Mouse (Mus musculus) megakaryocyte, embryonic 14.5 days (primary cell): ENCODE data around the gene Nln. TPM values are rescaled to one million over a fixed set of nuclear protein-coding genes. Genes with fewer than 3 reads are reported as not detected.

Experiments used
- H3K27me3 ChIP-seq: replicated peaks from 2 replicates; pipeline ENCODE3; 2012; ENCODE audit warnings: inconsistent platforms
- H3K36me3 ChIP-seq: replicated peaks from 2 replicates; pipeline ENCODE3; 2012; ENCODE audit warnings: low read length, inconsistent platforms, mixed read lengths
- H3K4me1 ChIP-seq: 2 replicates; pipeline ENCODE4 v1.6.1; 2012; ENCODE audit warnings: inconsistent platforms
- H3K4me3 ChIP-seq: replicated peaks from 2 replicates; pipeline ENCODE3; 2012; ENCODE audit warnings: moderate library complexity, mild to moderate bottlenecking, inconsistent platforms
- H3K9me3 ChIP-seq: 2 replicates; pipeline ENCODE4 v1.6.1; 2012; ENCODE audit warnings: inconsistent platforms
- FLI1 ChIP-seq: IDR thresholded peaks from 2 replicates; pipeline ENCODE4 v1.6.1; 2012; ENCODE audit warnings: low read length, inconsistent platforms, mixed read lengths
- GATA1 ChIP-seq: IDR thresholded peaks from 3 replicates; pipeline ENCODE4 v1.6.1; 2012; ENCODE audit warnings: mixed read lengths, low read length, inconsistent platforms, borderline replicate concordance
- polyA plus RNA-seq: library from polyadenylated mRNA; stranded (reverse); fragments of >175 nt; gene quantifications from 2 replicates; pipeline ENCODE4 v1.2.3, GENCODE M21; 2012; ENCODE audit warnings: low replicate concordance; ENCODE audit not compliant: insufficient read depth

Gene Nln
- polyA plus RNA-seq, 1 experiment: 11.1 TPM

DNA sequence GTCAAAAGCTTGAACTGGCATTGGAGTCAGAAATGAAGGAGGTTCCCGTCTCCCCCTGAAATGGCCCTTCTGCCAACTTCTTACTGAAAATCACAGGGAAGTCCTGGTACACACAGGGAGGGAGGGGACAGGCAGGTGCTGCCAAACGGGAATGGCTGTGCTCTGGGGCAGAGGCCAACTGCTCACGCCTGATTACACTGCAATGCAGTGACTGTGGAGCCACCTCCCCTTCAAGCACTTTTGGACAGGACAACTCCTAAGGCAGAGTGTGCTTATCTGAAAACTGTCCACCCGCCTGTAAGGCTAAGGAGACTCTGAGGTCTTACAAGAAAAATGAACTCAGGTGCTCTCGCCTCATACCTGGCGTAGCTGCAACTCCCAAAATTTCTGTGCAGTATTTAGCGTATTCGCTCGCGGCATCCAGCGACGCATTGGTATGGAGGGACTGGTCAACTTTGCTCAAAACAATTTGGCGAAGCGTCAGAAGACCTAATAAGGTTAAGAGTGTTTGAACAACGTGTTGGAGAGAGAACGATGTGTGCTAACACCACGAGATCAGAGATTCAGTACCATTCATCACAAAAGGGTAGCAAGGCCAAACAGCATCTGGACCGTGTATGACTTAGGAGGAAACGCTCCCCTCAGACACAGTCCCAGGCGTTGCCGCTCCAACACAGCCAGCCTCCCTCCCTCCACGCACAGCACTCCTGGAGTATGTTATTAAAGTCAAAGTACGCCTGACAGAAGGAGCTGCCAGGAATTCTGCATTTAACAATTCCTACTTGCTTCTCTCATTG, 72.7 kb downstream of the Nln start:
- no peak for TF ChIP-seq FLI1
- no peak for TF ChIP-seq GATA1
- peak overlapping the region; percentile 25 for H3K4me3 ChIP-seq
- H3K9me3 ChIP-seq: no peaks in the 10 kb centered on the region
- H3K27me3 ChIP-seq: no peaks in the 10 kb centered on the region
- H3K36me3 ChIP-seq: peaks cover 70% of the 10 kb centered on the region
- H3K4me1 ChIP-seq: peaks cover 83% of the 10 kb centered on the region

GRCm38 (mm10) chr13:104035651-104036050, 73.8 kb downstream of the Nln start:
- Histone ChIP-seq H3K27me3 (no peaks in the 10 kb centered on the region), H3K4me3 (no peak overlapping the region), H3K4me1 (peaks cover 78% of the 10 kb centered on the region), H3K36me3 (peaks cover 79% of the 10 kb centered on the region), H3K9me3 (no peaks in the 10 kb centered on the region)
- TF ChIP-seq FLI1 (no peak), GATA1 (no peak)

- peaks cover 74% of the 10 kb centered on the region for H3K4me1 ChIP-seq
- TF ChIP-seq FLI1 (no peak), GATA1 (no peak)
- H3K36me3 ChIP-seq: peaks cover 84% of the 10 kb centered on the region
- H3K4me3 ChIP-seq: no peak overlapping the region
- no peaks in the 10 kb centered on the region for H3K27me3 ChIP-seq
- H3K9me3 ChIP-seq: no peaks in the 10 kb centered on the region
Measured at GRCm38 (mm10) chr13:104034854-104035253, 74.6 kb downstream of the Nln start.

GRCm38 (mm10) chr13:104032620-104033133, 76.7 kb downstream of the Nln start:
- peaks cover 87% of the 10 kb centered on the region for H3K36me3 ChIP-seq
- no peaks in the 10 kb centered on the region for H3K27me3 ChIP-seq
- no peaks in the 10 kb centered on the region for H3K9me3 ChIP-seq
- peaks cover 74% of the 10 kb centered on the region for H3K4me1 ChIP-seq
- TF ChIP-seq GATA1: no peak
- TF ChIP-seq FLI1: no peak
- H3K4me3 ChIP-seq: no peak overlapping the region

DNA sequence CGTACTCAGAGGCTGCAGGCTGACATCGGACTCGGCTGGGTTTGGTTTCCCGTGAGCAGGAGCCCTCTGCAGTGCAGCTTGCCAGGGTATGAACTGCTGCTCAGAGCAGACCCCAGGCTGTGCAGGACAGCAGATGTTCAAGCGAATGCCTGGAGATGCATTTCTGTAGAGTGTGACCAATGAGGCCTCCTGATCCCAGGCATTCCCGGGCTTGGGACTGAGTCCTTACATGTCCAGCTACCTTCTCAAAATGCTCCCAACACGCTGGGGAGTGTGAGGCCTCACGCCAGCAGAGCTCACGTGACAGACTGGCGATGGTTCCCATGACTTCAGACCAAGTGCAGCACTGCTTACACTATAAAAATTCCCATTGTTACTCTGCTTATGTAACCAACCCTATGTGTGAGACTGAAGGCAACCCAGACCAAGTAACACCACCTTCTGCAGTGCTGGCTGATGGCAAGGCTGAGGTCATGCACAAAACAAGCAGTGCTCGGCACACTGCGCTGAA, 77.5 kb downstream of the Nln start:
- TF ChIP-seq GATA1 (no peak), FLI1 (no peak)
- Histone ChIP-seq H3K36me3 (peaks cover 89% of the 10 kb centered on the region), H3K27me3 (no peaks in the 10 kb centered on the region), H3K4me1 (peaks cover 74% of the 10 kb centered on the region), H3K4me3 (no peak overlapping the region), H3K9me3 (no peaks in the 10 kb centered on the region)

DNA sequence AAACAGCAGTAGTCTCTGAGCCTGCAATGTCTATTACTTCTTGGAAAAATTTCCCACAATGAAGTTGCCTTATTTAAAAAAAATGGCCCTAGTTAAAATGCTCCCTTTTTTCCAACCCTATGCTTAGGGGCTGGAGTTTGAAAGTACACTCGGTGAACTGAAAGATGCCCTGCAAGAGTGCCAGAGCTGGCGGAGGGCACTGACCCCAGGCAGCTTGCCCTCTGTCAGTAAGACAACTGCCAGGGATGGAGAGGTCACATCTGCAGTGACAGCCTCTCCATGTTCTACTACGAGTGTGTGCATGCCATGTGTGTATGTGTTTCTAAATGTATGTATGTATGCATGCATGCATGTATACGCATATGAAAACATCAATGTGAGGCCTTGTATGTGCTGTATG, 78.5 kb downstream of the Nln start:
- TF ChIP-seq FLI1 (no peak), GATA1 (no peak)
- Histone ChIP-seq H3K27me3 (no peaks in the 10 kb centered on the region), H3K4me1 (peaks cover 70% of the 10 kb centered on the region), H3K36me3 (peaks cover 84% of the 10 kb centered on the region), H3K9me3 (no peaks in the 10 kb centered on the region), H3K4me3 (no peak overlapping the region)

- no peak overlapping the region for H3K4me3 ChIP-seq
- no peaks in the 10 kb centered on the region for H3K9me3 ChIP-seq
- H3K27me3 ChIP-seq: no peaks in the 10 kb centered on the region
- peaks cover 74% of the 10 kb centered on the region for H3K4me1 ChIP-seq
- TF ChIP-seq GATA1 (no peak), FLI1 (no peak)
- peaks cover 82% of the 10 kb centered on the region for H3K36me3 ChIP-seq
Measured at GRCm38 (mm10) chr13:104029511-104029910, 79.9 kb downstream of the Nln start.

GRCm38 (mm10) chr13:104029089-104029488, 80.3 kb downstream of the Nln start:
- Histone ChIP-seq H3K27me3 (no peaks in the 10 kb centered on the region), H3K36me3 (peaks cover 80% of the 10 kb centered on the region), H3K4me3 (no peak overlapping the region), H3K9me3 (no peaks in the 10 kb centered on the region), H3K4me1 (peaks cover 70% of the 10 kb centered on the region)
- no peak for TF ChIP-seq FLI1
- no peak for TF ChIP-seq GATA1

DNA sequence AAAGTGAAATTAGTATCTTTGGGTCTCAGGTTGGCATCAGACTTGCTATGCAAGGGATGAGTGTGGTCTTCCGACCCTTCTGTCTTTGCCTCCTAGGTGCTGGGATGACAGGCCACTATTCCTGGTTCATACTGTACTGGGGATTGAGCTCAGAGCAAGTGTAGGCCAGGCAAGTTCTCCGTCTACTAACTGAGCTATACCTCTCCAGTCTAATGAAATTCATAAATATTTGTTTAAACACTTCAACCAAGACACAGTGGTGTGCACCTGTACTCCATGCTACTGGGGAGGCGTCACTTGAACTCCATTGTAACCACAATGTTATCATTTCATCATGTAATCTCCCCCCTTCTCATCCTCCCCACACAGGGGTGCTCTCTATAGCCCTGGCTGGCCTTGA, 82.9 kb downstream of the Nln start:
- Histone ChIP-seq H3K27me3 (no peaks in the 10 kb centered on the region), H3K9me3 (no peaks in the 10 kb centered on the region), H3K36me3 (peaks cover 78% of the 10 kb centered on the region), H3K4me3 (no peak overlapping the region), H3K4me1 (peaks cover 51% of the 10 kb centered on the region)
- TF ChIP-seq FLI1 (no peak), GATA1 (no peak)

DNA sequence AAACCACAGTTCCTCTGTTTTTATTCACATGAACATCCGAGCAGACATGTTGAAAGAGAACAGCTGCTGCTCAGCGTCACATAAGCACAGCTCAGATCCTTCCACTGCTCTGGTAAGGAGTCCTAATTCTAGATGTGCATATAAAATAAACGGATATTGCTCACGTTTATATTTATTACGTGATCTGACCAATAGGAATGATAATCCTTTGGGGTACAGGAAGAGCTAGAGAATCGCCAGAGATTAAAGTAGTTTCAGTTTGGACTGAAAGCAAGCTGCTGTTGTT, 83.8 kb downstream of the Nln start:
- peaks cover 2% of the 10 kb centered on the region; the same call in 1 of the 2 replicates for H3K9me3 ChIP-seq
- no peak overlapping the region for H3K4me3 ChIP-seq
- H3K4me1 ChIP-seq: peaks cover 47% of the 10 kb centered on the region
- TF ChIP-seq GATA1 (no peak), FLI1 (no peak)
- H3K36me3 ChIP-seq: peaks cover 78% of the 10 kb centered on the region
- no peaks in the 10 kb centered on the region for H3K27me3 ChIP-seq
